Mouse (Mus musculus) liver, adult 2 months (tissue): ENCODE data around the gene Upf1.

Source experiments
- CTCF ChIP-seq: fragments of 200-500 bp; IDR thresholded peaks from 2 replicates; pipeline ENCODE4 v1.5.1; 2011; ENCODE audit warnings: low read depth, low read length, control low read depth
- POLR2A ChIP-seq: fragments of 200-500 bp; IDR thresholded peaks from 2 replicates; pipeline ENCODE4 v1.6.1; 2011; ENCODE audit warnings: low read length, control low read depth; ENCODE audit not compliant: insufficient read depth; ENCODE audit errors: extremely low read depth

- no peak for TF ChIP-seq POLR2A
- TF ChIP-seq CTCF = no peak
Measured at GRCm38 (mm10) chr8:70373397-70374317, 20.6 kb upstream of the Upf1 start, which contains the start of gene Comp.
